ENCODE assay signal across 13 mouse cellular contexts in the genomic region with DNA sequence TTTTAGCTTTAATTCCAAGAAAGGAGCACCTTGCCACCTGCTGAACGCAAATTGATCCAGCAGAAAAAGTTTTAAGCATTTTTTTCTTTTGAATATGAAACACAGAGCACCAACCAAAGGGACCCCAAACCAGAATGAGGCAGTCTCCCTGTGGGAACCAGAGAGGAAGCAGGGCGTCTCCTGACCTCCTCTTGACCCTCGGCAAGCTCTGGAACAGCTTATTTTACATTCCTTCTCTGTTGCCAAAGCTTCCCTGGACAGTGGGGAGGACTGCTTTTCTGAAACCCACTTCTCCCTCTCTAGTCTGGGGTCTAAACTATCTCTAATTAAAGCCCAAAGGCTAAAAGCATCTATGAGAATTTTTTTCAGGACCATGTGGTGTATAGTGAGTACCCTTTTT. TPM values are rescaled to one million over a fixed set of nuclear protein-coding genes. Genes with fewer than 3 reads are reported as not detected.
DNase-seq lines count a peak whose midpoint lies in the region; ATAC-seq and TF ChIP-seq lines count a peak whose summit lies in the region.
"Had no signal": no experiment of that assay in that cellular context is flagged by ENCODE, and none has a peak within 500 bp of the region (broad histone marks: within the 10 kb centered on the region; RNA-seq: fewer than 3 reads in every experiment).

No protein-coding gene starts in this region.

- 30% methylated on average over 3 of the region's 3 CpGs for WGBS in heart, embryonic 11.5 days (ENCODE audit: insufficient replicate concordance)

- no peak overlapping the region for H3K9ac ChIP-seq in heart, embryonic 11.5 days (ENCODE audit: low read depth, low read length)
- H3K9ac ChIP-seq: forebrain, embryonic 13.5 days; limb, embryonic 12.5 days; midbrain, embryonic 12.5 days had no signal

- no peaks in the 10 kb centered on the region for H3K9me3 ChIP-seq in heart, embryonic 11.5 days (replicated peaks; ENCODE audit: control insufficient read depth, low read length)
- H3K9me3 ChIP-seq: forebrain, embryonic 13.5 days; limb, embryonic 12.5 days; midbrain, embryonic 12.5 days had no signal

- H3K4me3 ChIP-seq in heart, embryonic 11.5 days (ENCODE audit: low read depth, low read length): no peak overlapping the region
- no peak overlapping the region for H3K4me3 ChIP-seq in left cerebral cortex, adult 2 months
- H3K4me3 ChIP-seq: forebrain, embryonic 13.5 days; limb, embryonic 12.5 days; midbrain, embryonic 12.5 days had no signal

- DNase-seq in kidney, postnatal 10 days: peak; percentile 43
- DNase-seq in kidney, postnatal 14 days: no peak
- DNase-seq in embryo, embryonic 11 days: peak; percentile 39
- DNase-seq in lung, postnatal 10 days: peak; percentile 32
- no peak for DNase-seq in left cerebral cortex, adult 2 months (ENCODE audit: extremely low spot score in 1 of 2, low spot score in 2 of 2)
- DNase-seq in gastrocnemius, postnatal 14 days: no peak
- DNase-seq: cerebellum, adult 8-10 months had no signal

- no peaks in the 10 kb centered on the region for H3K27me3 ChIP-seq in heart, embryonic 11.5 days (ENCODE audit: control insufficient read depth, insufficient read depth, low read length)
- H3K27me3 ChIP-seq: forebrain, embryonic 13.5 days; limb, embryonic 12.5 days; midbrain, embryonic 12.5 days had no signal

- no peak for TF ChIP-seq CTCF in left cerebral cortex, adult 2 months (IDR thresholded peaks at IDR 0.05)

- intact Hi-C loops in left cerebral cortex, adult 2 months (cut with DNase I): no loop called here
- intact Hi-C loops in gastrocnemius, postnatal 14 days (cut with DNase I; ENCODE audit: low total_unique reads): no loop called here

- H3K4me2 ChIP-seq in heart, embryonic 11.5 days: peak overlapping the region; percentile 8; the same call in 1 of the 2 replicates
- H3K4me2 ChIP-seq: forebrain, embryonic 13.5 days; limb, embryonic 12.5 days; midbrain, embryonic 12.5 days had no signal

- no peak for ATAC-seq in heart, embryonic 11.5 days (replicated peaks; ENCODE audit: insufficient number of reproducible peaks, low FRiP score, low TSS enrichment)
- ATAC-seq: forebrain, embryonic 13.5 days; hindbrain, embryonic 16.5 days; Patski had no signal

- peak overlapping the region; percentile 46; the same call in 1 of the 2 replicates for H3K27ac ChIP-seq in heart, embryonic 11.5 days (ENCODE audit: low read depth, low read length)
- H3K27ac ChIP-seq in left cerebral cortex, adult 2 months: no peak overlapping the region
- H3K27ac ChIP-seq: forebrain, embryonic 13.5 days; limb, embryonic 12.5 days; midbrain, embryonic 12.5 days had no signal

- peaks cover 11% of the 10 kb centered on the region; the same call in 1 of the 2 replicates for H3K4me1 ChIP-seq in heart, embryonic 11.5 days (ENCODE audit: control insufficient read depth, insufficient read depth, low read length)
- H3K4me1 ChIP-seq: forebrain, embryonic 13.5 days; midbrain, embryonic 12.5 days had no signal

- no peaks in the 10 kb centered on the region for H3K36me3 ChIP-seq in heart, embryonic 11.5 days (ENCODE audit: control insufficient read depth, insufficient read depth, low read length)
- H3K36me3 ChIP-seq: limb, embryonic 12.5 days; midbrain, embryonic 12.5 days had no signal

RNA-seq across cellular contexts. Expression of a gene that starts 7.3 kb away (rescaled TPM):
- polyA plus RNA-seq in heart, embryonic 11.5 days (2014; fragmentation: Nextera tagmentation; extraction: Ambion mirVana): 87.6 and 88.4 TPM in 2 replicates
- 10 to 100 TPM; 32.2 to 32.5 TPM for total RNA-seq in left cerebral cortex, adult 2 months (2021)
- 10 to 100 TPM; 20.7 to 22.8 TPM for total RNA-seq in gastrocnemius, postnatal 14 days (2021)

RNA-seq across cellular contexts. Expression of a gene that starts 36.3 kb away (rescaled TPM):
- 21.2 and 28.5 TPM in 2 replicates for polyA plus RNA-seq in heart, embryonic 11.5 days (2014; fragmentation: Nextera tagmentation; extraction: Ambion mirVana)
- total RNA-seq in left cerebral cortex, adult 2 months (2021): 10 to 100 TPM; 19.8 to 21.8 TPM
- 1 to 10 TPM; 5.3 to 7.7 TPM for total RNA-seq in gastrocnemius, postnatal 14 days (2021)

Comparison
In these comparisons a context has a peak if more than half of its experiments do, and no peak if none do; other contexts are left out.
1. DNase-seq: peak in kidney, postnatal 10 days (single experiment), embryo, embryonic 11 days (single experiment) and lung, postnatal 10 days (single experiment); none in kidney, postnatal 14 days (single experiment), left cerebral cortex, adult 2 months (0 of 2) and gastrocnemius, postnatal 14 days (single experiment).